Mouse (Mus musculus) CH12.LX (cell line): ENCODE results near the gene Tex37. TPM values are rescaled to one million over a fixed set of nuclear protein-coding genes. Genes with fewer than 3 reads are reported as not detected.
A peak's percentile ranks its signal among the peaks of the same experiment; 100 is the strongest.

ENCODE experiments used
- DNase-seq: peaks from one replicate; pipeline ENCODE4 v3.0.0-alpha.2; 2013; ENCODE audit errors: extremely low read depth
- H3K27ac ChIP-seq: 2 replicates; pipeline ENCODE4 v1.5.1; 2012; ENCODE audit warnings: low read depth, mild to moderate bottlenecking, control low read depth, moderate library complexity; ENCODE audit not compliant: insufficient read depth
- H3K27me3 ChIP-seq: replicated peaks from 2 replicates; pipeline ENCODE3; 2012; ENCODE audit warnings: inconsistent platforms
- H3K36me3 ChIP-seq, 2 experiments: replicated peaks in 1 of 2; 2 replicates each; pipeline versions ENCODE3 to v1.6.1; 2012; ENCODE audit warnings: inconsistent platforms in 1 of 2, low read length in 1 of 2, mild to moderate bottlenecking in 1 of 2, mixed read lengths in 1 of 2, moderate library complexity in 1 of 2; ENCODE audit not compliant: control insufficient read depth in 1 of 2, insufficient read depth in 1 of 2
- H3K4me1 ChIP-seq, 2 experiments: 2 replicates each; pipeline ENCODE4 v1.6.1; 2012; ENCODE audit warnings: inconsistent platforms in 1 of 2, moderate library complexity in 1 of 2; ENCODE audit not compliant: insufficient read depth in 2 of 2, control insufficient read depth in 1 of 2
- H3K4me2 ChIP-seq: 2 replicates; pipeline ENCODE4 v1.6.1; 2012; ENCODE audit warnings: low read depth, mild to moderate bottlenecking, control low read depth; ENCODE audit not compliant: poor library complexity, insufficient read depth, severe bottlenecking
- H3K4me3 ChIP-seq, 3 experiments: fragments of 150-350 bp in 1 of 3; sonication (generic) in 1 of 3; replicated peaks in 1 of 3; 2 replicates each; pipeline versions ENCODE3 to v1.5.1; 2011 to 2012; ENCODE audit warnings: low read depth in 2 of 3, low read length in 2 of 3, mild to moderate bottlenecking in 2 of 3, moderate library complexity in 2 of 3, control low read depth in 1 of 3, improper control_type of control experiment in 1 of 3, inconsistent platforms in 1 of 3, mixed read lengths in 1 of 3; ENCODE audit not compliant: poor library complexity in 1 of 3
- H3K79me2 ChIP-seq: replicated peaks from 2 replicates; pipeline ENCODE4 v1.6.1; 2012; ENCODE audit warnings: mild to moderate bottlenecking, moderate library complexity; ENCODE audit not compliant: control insufficient read depth, poor library complexity, insufficient read depth, severe bottlenecking; ENCODE audit errors: extremely low read depth
- H3K9ac ChIP-seq: 2 replicates; pipeline ENCODE4 v1.6.1; 2012; ENCODE audit warnings: low read depth, mild to moderate bottlenecking, control low read depth, moderate library complexity; ENCODE audit not compliant: insufficient read depth
- H3K9me3 ChIP-seq: replicated peaks from 2 replicates; pipeline ENCODE3; 2012; ENCODE audit warnings: low read length, inconsistent platforms, mixed read lengths
- BHLHE40 ChIP-seq: IDR thresholded peaks from 2 replicates; pipeline ENCODE4 v1.6.1; 2011; ENCODE audit warnings: mild to moderate bottlenecking, low read depth, low read length, improper control_type of control experiment
- E2F4 ChIP-seq: IDR thresholded peaks from 2 replicates; pipeline ENCODE4 v1.6.1; 2011; ENCODE audit warnings: low read depth, low read length, improper control_type of control experiment; ENCODE audit not compliant: insufficient replicate concordance
- ELF1 ChIP-seq: IDR thresholded peaks from 2 replicates; pipeline ENCODE4 v1.6.1; 2014; ENCODE audit warnings: low read depth, mild to moderate bottlenecking, inconsistent platforms, low read length, improper control_type of control experiment
- EP300 ChIP-seq: IDR thresholded peaks from 2 replicates; pipeline ENCODE4 v1.6.1; 2011; ENCODE audit warnings: low read length, improper control_type of control experiment
- ETS1 ChIP-seq: conservative IDR thresholded peaks from 2 replicates; pipeline ENCODE4 v1.6.1; 2012; ENCODE audit warnings: low read depth, mild to moderate bottlenecking, inconsistent platforms, low read length, improper control_type of control experiment, moderate library complexity
- HCFC1 ChIP-seq: IDR thresholded peaks from 2 replicates; pipeline ENCODE4 v1.6.1; 2012; ENCODE audit warnings: low read depth, mild to moderate bottlenecking, inconsistent platforms, low read length, improper control_type of control experiment
- JUN ChIP-seq: IDR thresholded peaks from 2 replicates; pipeline ENCODE4 v1.6.1; 2011; ENCODE audit warnings: low read depth, mild to moderate bottlenecking, low read length, improper control_type of control experiment, moderate library complexity; ENCODE audit not compliant: insufficient read depth
- MAFK ChIP-seq: IDR thresholded peaks from 2 replicates; pipeline ENCODE4 v1.6.1; 2011; ENCODE audit warnings: low read length, improper control_type of control experiment; ENCODE audit not compliant: insufficient replicate concordance
- MAZ ChIP-seq: IDR thresholded peaks from 2 replicates; pipeline ENCODE4 v1.6.1; 2012; ENCODE audit warnings: low read depth, mild to moderate bottlenecking, inconsistent platforms, low read length, improper control_type of control experiment, moderate library complexity
- MEF2A ChIP-seq: IDR thresholded peaks from 2 replicates; pipeline ENCODE4 v1.6.1; 2014; ENCODE audit warnings: low read depth, mild to moderate bottlenecking, inconsistent platforms, low read length, improper control_type of control experiment, borderline replicate concordance
- PAX5 ChIP-seq: IDR thresholded peaks from 2 replicates; pipeline ENCODE4 v1.6.1; 2012; ENCODE audit warnings: low read length, inconsistent platforms, mixed read lengths
- RCOR1 ChIP-seq: conservative IDR thresholded peaks from 2 replicates; pipeline ENCODE4 v1.6.1; 2012; ENCODE audit warnings: low read depth, mild to moderate bottlenecking, inconsistent platforms, low read length, improper control_type of control experiment
- SMC3 ChIP-seq: IDR thresholded peaks from 2 replicates; pipeline ENCODE4 v1.6.1; 2011; ENCODE audit warnings: low read depth, low read length, improper control_type of control experiment
- TCF12 ChIP-seq: IDR thresholded peaks from 2 replicates; pipeline ENCODE4 v1.6.1; 2014; ENCODE audit warnings: low read depth, mild to moderate bottlenecking, inconsistent platforms, low read length, improper control_type of control experiment
- USF1 ChIP-seq: IDR thresholded peaks from 2 replicates; pipeline ENCODE4 v1.6.1; 2014; ENCODE audit warnings: low read depth, mild to moderate bottlenecking, inconsistent platforms, low read length, improper control_type of control experiment
- ZNF384 ChIP-seq: IDR thresholded peaks from 2 replicates; pipeline ENCODE4 v1.6.1; 2012; ENCODE audit warnings: low read depth, low read length, improper control_type of control experiment, inconsistent platforms
- dilution Hi-C: fragments of 300-500 bp; cut with MboI; formaldehyde crosslinking; loops from 2 replicates; pipeline ENCODE4 v1.14.3; 2020; ENCODE audit warnings: low sequenced_read_pairs; ENCODE audit not compliant: extremely low pct_unique_long_range_greater_than_20kb, extremely low pct_ligation_motif_present
- in situ Hi-C: fragments of 300-500 bp; cut with MboI; formaldehyde crosslinking; loops from 3 replicates; pipeline ENCODE4 v1.14.3; 2019; ENCODE audit warnings: low sequenced_read_pairs, low pct_ligation_motif_present, low pct_unique_long_range_greater_than_20kb, mixed read lengths
- polyA plus RNA-seq: library from polyadenylated mRNA; unstranded; fragments of >175 nt; gene quantifications from 2 replicates; pipeline ENCODE4 v1.2.1, GENCODE M21; 2012; ENCODE audit warnings: low read depth; ENCODE audit not compliant: insufficient read length
- total RNA-seq, 2 experiments: library from RNA; depleted of rRNA; stranded (reverse); fragments of 300-350 nt in 1 of 2; fragments of >200 nt in 1 of 2; gene quantifications; 2 replicates each; pipeline ENCODE4 v1.2.3; 2012 to 2014

Tex37 gene
- total and polyA plus RNA-seq, 3 experiments, result not detected

- dilution Hi-C loops, result no loop called here
- H3K4me1 ChIP-seq, result peaks cover 32 to 91% of the 10 kb centered on the region in 2 experiments
- H3K27me3 ChIP-seq, result no peaks in the 10 kb centered on the region
- in situ Hi-C loops, result no loop called here
- no peak for TF ChIP-seq SMC3
- TF ChIP-seq PAX5, result no peak
- TF ChIP-seq USF1, result no peak
- no peak for TF ChIP-seq MAFK
- no peak for TF ChIP-seq JUN
- no peak for TF ChIP-seq BHLHE40
- no peak for TF ChIP-seq RCOR1
- no peak for TF ChIP-seq HCFC1
- TF ChIP-seq TCF12, result no peak
- TF ChIP-seq E2F4, result no peak
- TF ChIP-seq ZNF384, result no peak
- TF ChIP-seq ELF1, result no peak
- DNase-seq, result no peak
- no peak overlapping the region; the same call in 1 of the 2 replicates for H3K27ac ChIP-seq
- peaks cover 6 to 36% of the 10 kb centered on the region in 2 experiments for H3K36me3 ChIP-seq
- peak overlapping the region; percentile 41; the same call in 1 of the 2 replicates for H3K9ac ChIP-seq
- H3K4me2 ChIP-seq, result no peak overlapping the region
- H3K4me3 ChIP-seq, result no peak overlapping the region
- H3K79me2 ChIP-seq, result peaks cover 69% of the 10 kb centered on the region
- H3K9me3 ChIP-seq, result no peaks in the 10 kb centered on the region
Measured at GRCm38 (mm10) chr6:70866761-70867160, 52.0 kb downstream of the Tex37 start.

DNA sequence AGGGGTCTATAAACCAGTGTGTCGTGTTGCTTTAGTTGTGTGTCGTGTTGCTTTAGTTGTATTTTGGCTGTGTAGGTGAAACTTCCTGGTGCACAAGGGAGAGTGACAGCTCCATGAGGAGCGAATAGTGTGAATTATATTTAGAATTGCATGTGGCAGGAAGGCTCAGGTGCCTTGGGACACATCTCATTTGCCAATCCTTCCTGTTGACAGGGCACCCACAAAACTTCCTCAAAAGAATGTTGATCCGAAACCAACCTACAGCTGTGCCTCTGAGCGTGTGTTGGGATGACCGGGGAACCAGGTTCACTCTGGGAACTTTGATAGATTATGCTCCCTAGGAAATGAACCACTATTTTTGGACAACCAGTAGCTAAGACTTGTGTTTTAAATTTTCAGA, 54.4 kb downstream of the Tex37 start:
- no peak overlapping the region for H3K27ac ChIP-seq
- H3K27me3 ChIP-seq, result no peaks in the 10 kb centered on the region
- H3K4me2 ChIP-seq, result no peak overlapping the region
- H3K4me1 ChIP-seq, result peaks cover 22 to 71% of the 10 kb centered on the region in 2 experiments
- peaks cover 71% of the 10 kb centered on the region for H3K79me2 ChIP-seq
- in situ Hi-C loops, result no loop called here
- no peak overlapping the region for H3K9ac ChIP-seq
- dilution Hi-C loops, result no loop called here
- no peaks in the 10 kb centered on the region for H3K9me3 ChIP-seq
- no peak for DNase-seq
- H3K4me3 ChIP-seq, result no peak overlapping the region
- no peak for TF ChIP-seq MAZ
- TF ChIP-seq ETS1, result peak; percentile 45
- TF ChIP-seq BHLHE40, result peak; percentile 58
- peak; percentile 43; the same call in 1 of the 2 replicates for TF ChIP-seq MEF2A
- peak; percentile 41; the same call in 1 of the 2 replicates for TF ChIP-seq EP300
- no peak for TF ChIP-seq PAX5
- TF ChIP-seq, all 38 proteins: peak for 4
- H3K36me3 ChIP-seq, result peaks cover 8 to 48% of the 10 kb centered on the region in 2 experiments

Other genes with a start within 250 kb of the Tex37 start
- 55.7 and 76.1 TPM in 2 replicates for gene Rpia, start 126.7 kb downstream of the Tex37 start, total RNA-seq (2012; rRNA removed)
- 61.8 and 65.1 TPM in 2 replicates for gene Rpia, start 126.7 kb downstream of the Tex37 start, total RNA-seq (2014; rRNA removed)
- gene Rpia, start 126.7 kb downstream of the Tex37 start, polyA plus RNA-seq, result 57.8 and 68.9 TPM in 2 replicates
- gene Eif2ak3, start 74.4 kb downstream of the Tex37 start, total RNA-seq (2012; rRNA removed), result 38.9 and 39.5 TPM in 2 replicates
- 23.1 and 24.9 TPM in 2 replicates for gene Eif2ak3, start 74.4 kb downstream of the Tex37 start, total RNA-seq (2014; rRNA removed)
- 21.2 and 26.2 TPM in 2 replicates for gene Eif2ak3, start 74.4 kb downstream of the Tex37 start, polyA plus RNA-seq
- not detected in 2 replicates for gene Foxi3, start 37.6 kb upstream of the Tex37 start, total RNA-seq (2012; rRNA removed)
- not detected in 2 replicates for gene Foxi3, start 37.6 kb upstream of the Tex37 start, total RNA-seq (2014; rRNA removed)
- gene Foxi3, start 37.6 kb upstream of the Tex37 start, polyA plus RNA-seq, result not detected in 2 replicates
- gene Thnsl2, start 225.5 kb upstream of the Tex37 start, total RNA-seq (2012; rRNA removed), result not detected in 2 replicates
- gene Thnsl2, start 225.5 kb upstream of the Tex37 start, total RNA-seq (2014; rRNA removed), result not detected in 2 replicates
- gene Thnsl2, start 225.5 kb upstream of the Tex37 start, polyA plus RNA-seq, result not detected in 2 replicates